Mouse (Mus musculus) E14TG2a.4 (cell line): ENCODE data around the gene Fbxo21.

Source experiments
- H3K27me3 ChIP-seq: 2 replicates; pipeline ENCODE4 v1.6.1; 2014; ENCODE audit warnings: low read length, control low read depth; ENCODE audit not compliant: insufficient read depth
- H3K36me3 ChIP-seq: 2 replicates; pipeline ENCODE4 v1.6.1; 2014; ENCODE audit warnings: low read length, control low read depth; ENCODE audit not compliant: insufficient read depth
- H3K4me1 ChIP-seq: replicated peaks from 2 replicates; pipeline ENCODE4 v1.6.1; 2014; ENCODE audit warnings: low read depth, low read length, control low read depth
- H3K4me3 ChIP-seq: replicated peaks from 2 replicates; pipeline ENCODE4 v1.5.1; 2014; ENCODE audit warnings: mild to moderate bottlenecking, low read length
- H3K9me3 ChIP-seq: 2 replicates; pipeline ENCODE4 v1.6.1; 2014; ENCODE audit warnings: low read length, control low read depth
- CTCF ChIP-seq: conservative IDR thresholded peaks from 2 replicates; pipeline ENCODE4 v1.5.1; 2014; ENCODE audit warnings: low read length
- NANOG ChIP-seq: IDR thresholded peaks from 2 replicates; pipeline ENCODE4 v1.6.1; 2014; ENCODE audit warnings: borderline replicate concordance, low read length, mixed read lengths
- POU5F1 ChIP-seq: IDR thresholded peaks from 2 replicates; pipeline ENCODE4 v1.6.1; 2014; ENCODE audit warnings: low read length, borderline replicate concordance

Gene Fbxo21

GRCm38 (mm10) chr5:118028191-118029034 lies 51.9 kb downstream of the Fbxo21 start:
- peak overlapping the region; percentile 80 for H3K4me3 ChIP-seq
- H3K4me1 ChIP-seq = peaks cover 62% of the 10 kb centered on the region
- TF ChIP-seq POU5F1 (no peak), CTCF (no peak)
- H3K36me3 ChIP-seq = no peaks in the 10 kb centered on the region
- no peaks in the 10 kb centered on the region for H3K9me3 ChIP-seq
- peaks cover 62% of the 10 kb centered on the region for H3K27me3 ChIP-seq

- peak overlapping the region; percentile 80 for H3K4me3 ChIP-seq
- peaks cover 68% of the 10 kb centered on the region for H3K4me1 ChIP-seq
- no peak for TF ChIP-seq POU5F1
- TF ChIP-seq NANOG = no peak
- no peak for TF ChIP-seq CTCF
- peaks cover 62% of the 10 kb centered on the region for H3K27me3 ChIP-seq
- no peaks in the 10 kb centered on the region for H3K9me3 ChIP-seq
- no peaks in the 10 kb centered on the region for H3K36me3 ChIP-seq
Observed at GRCm38 (mm10) chr5:118029035-118029408, 52.5 kb downstream of the Fbxo21 start.

GRCm38 (mm10) chr5:118029420-118029819 lies 52.9 kb downstream of the Fbxo21 start:
- no peaks in the 10 kb centered on the region for H3K36me3 ChIP-seq
- H3K27me3 ChIP-seq = peaks cover 60% of the 10 kb centered on the region
- H3K4me1 ChIP-seq = peaks cover 72% of the 10 kb centered on the region
- H3K4me3 ChIP-seq = peak overlapping the region; percentile 80
- TF ChIP-seq CTCF (no peak), POU5F1 (no peak), NANOG (no peak)
- H3K9me3 ChIP-seq = no peaks in the 10 kb centered on the region

GRCm38 (mm10) chr5:118030022-118030675 lies 53.6 kb downstream of the Fbxo21 start:
- H3K27me3 ChIP-seq = peaks cover 56% of the 10 kb centered on the region
- peaks cover 73% of the 10 kb centered on the region for H3K4me1 ChIP-seq
- TF ChIP-seq POU5F1 (no peak), NANOG (no peak), CTCF (no peak)
- H3K36me3 ChIP-seq = no peaks in the 10 kb centered on the region
- no peak overlapping the region for H3K4me3 ChIP-seq
- H3K9me3 ChIP-seq = peaks cover 4% of the 10 kb centered on the region

- no peak for TF ChIP-seq CTCF
- TF ChIP-seq NANOG = no peak
- no peak for TF ChIP-seq POU5F1
- Histone ChIP-seq H3K9me3 (peaks cover 6% of the 10 kb centered on the region), H3K27me3 (peaks cover 47% of the 10 kb centered on the region), H3K4me3 (no peak overlapping the region), H3K36me3 (no peaks in the 10 kb centered on the region), H3K4me1 (peaks cover 72% of the 10 kb centered on the region)
Observed at GRCm38 (mm10) chr5:118031059-118031458, 54.5 kb downstream of the Fbxo21 start.

- Histone ChIP-seq H3K36me3 (no peaks in the 10 kb centered on the region), H3K4me3 (no peak overlapping the region), H3K4me1 (peaks cover 72% of the 10 kb centered on the region), H3K9me3 (peaks cover 6% of the 10 kb centered on the region), H3K27me3 (peaks cover 43% of the 10 kb centered on the region)
- TF ChIP-seq CTCF (no peak), POU5F1 (no peak), NANOG (no peak)
Observed at GRCm38 (mm10) chr5:118031508-118031907, 55.0 kb downstream of the Fbxo21 start.

- H3K4me3 ChIP-seq = no peak overlapping the region
Observed at GRCm38 (mm10) chr5:118033328-118033727, 56.8 kb downstream of the Fbxo21 start.

GRCm38 (mm10) chr5:118033740-118034139 lies 57.2 kb downstream of the Fbxo21 start:
- no peak for TF ChIP-seq CTCF
- TF ChIP-seq NANOG = no peak
- no peak for TF ChIP-seq POU5F1
- Histone ChIP-seq H3K36me3 (no peaks in the 10 kb centered on the region), H3K4me3 (no peak overlapping the region), H3K4me1 (peaks cover 81% of the 10 kb centered on the region), H3K9me3 (peaks cover 6% of the 10 kb centered on the region), H3K27me3 (peaks cover 21% of the 10 kb centered on the region)

More at GRCm38 (mm10) chr5:118033328-118033727, 56.8 kb downstream of the Fbxo21 start:
- peaks cover 6% of the 10 kb centered on the region for H3K9me3 ChIP-seq
- H3K27me3 ChIP-seq = peaks cover 25% of the 10 kb centered on the region
- no peak for TF ChIP-seq POU5F1
- TF ChIP-seq CTCF = no peak
- no peak for TF ChIP-seq NANOG
- H3K4me1 ChIP-seq = peaks cover 80% of the 10 kb centered on the region
- no peaks in the 10 kb centered on the region for H3K36me3 ChIP-seq
